Mouse (Mus musculus) urinary bladder, postnatal 4 days (tissue): ENCODE measurements at regions not wholly inside any gene's neighbourhood (a gene's known extent, or its start where the extent isn't known, plus 50 kb on each side); places are given as distances from the start of the nearest gene placed in this dataset.

Source experiments
- DNase-seq, 2 experiments: peaks; one replicate each; pipeline ENCODE4 v3.0.0; 2021 to 2022; ENCODE audit warnings: low spot score in 2 of 2

- DNase-seq, result no peak
These were observed 104.8 kb upstream of the E030018B13Rik start for GRCm38 (mm10) chr7:63811816-63812215.

GRCm38 (mm10) chr7:63815531-63815930 lies 101.1 kb upstream of the E030018B13Rik start:
- DNase-seq, result no peak

GRCm38 (mm10) chr7:63816056-63816941 lies 100.4 kb upstream of the E030018B13Rik start:
- DNase-seq, result no peak

GRCm38 (mm10) chr7:63817476-63817875 lies 99.2 kb upstream of the E030018B13Rik start:
- no peak for DNase-seq

GRCm38 (mm10) chr7:63818105-63818504 lies 98.6 kb upstream of the E030018B13Rik start:
- DNase-seq, result no peak

- no peak for DNase-seq
These were observed 96.4 kb upstream of the E030018B13Rik start for GRCm38 (mm10) chr7:63820286-63820685.

GRCm38 (mm10) chr7:63822001-63822400 lies 94.7 kb upstream of the E030018B13Rik start:
- no peak for DNase-seq

- peak in 1 of 2 experiments; percentile 23 for DNase-seq
These were observed 92.6 kb upstream of the E030018B13Rik start for GRCm38 (mm10) chr7:63824009-63824408.

- DNase-seq, result no peak
These were observed 87.2 kb upstream of the E030018B13Rik start for GRCm38 (mm10) chr7:63829362-63829920.

GRCm38 (mm10) chr7:63833676-63834075 lies 83.0 kb upstream of the E030018B13Rik start:
- no peak for DNase-seq

- no peak for DNase-seq
These were observed 80.7 kb upstream of the E030018B13Rik start for GRCm38 (mm10) chr7:63835958-63836357.
